8 mouse cellular contexts compared by ENCODE assay signal in the genomic region with DNA sequence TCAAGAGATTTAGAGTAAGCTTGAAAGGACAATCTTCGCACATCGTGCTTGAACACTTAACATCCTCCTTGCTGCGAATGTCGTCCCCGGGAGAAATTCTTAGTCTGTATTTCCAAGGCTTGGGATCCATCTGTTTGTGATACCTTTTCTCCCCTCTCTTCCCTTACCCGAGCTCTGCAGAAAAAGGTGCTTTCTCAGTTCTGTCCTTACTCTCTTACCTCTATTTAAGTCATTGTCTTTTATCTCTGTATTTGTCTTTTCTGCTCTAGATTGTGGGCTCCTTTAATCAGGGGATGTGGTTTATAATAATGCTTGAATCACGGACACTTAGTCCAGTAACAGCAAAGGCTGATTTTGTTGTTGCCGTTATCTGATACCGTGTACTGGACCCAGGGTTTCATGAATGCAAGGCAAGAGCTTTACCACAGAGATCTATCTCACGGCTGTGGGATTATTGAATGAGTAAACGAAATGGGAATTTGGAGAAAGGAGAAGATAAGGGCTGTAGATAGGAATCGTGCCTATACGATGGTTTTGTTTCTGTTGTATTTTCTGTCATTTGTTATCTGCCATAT. TPM values are rescaled to one million over a fixed set of nuclear protein-coding genes. Genes with fewer than 3 reads are reported as not detected.
DNase-seq lines count a peak whose midpoint lies in the region; ATAC-seq and TF ChIP-seq lines count a peak whose summit lies in the region.

No protein-coding gene starts in this region.

- intact Hi-C loops in left cerebral cortex, adult 2 months (cut with DNase I): loop anchor here (2.0 to 5.0 kb wide), 4 partner anchors 96 to 292 kb away; a partner anchor contains a TSS
- intact Hi-C loops in left cerebral cortex, postnatal 4 days (cut with DNase I): loop anchor here (5.0 to 10.0 kb wide), 2 partner anchors 97 to 294 kb away; no protein-coding TSS in a partner anchor

- WGBS in hindbrain, embryonic 14.5 days: 9% methylated on average over 13 of the region's 13 CpGs

- no peaks in the 10 kb centered on the region for H3K27me3 ChIP-seq in hindbrain, embryonic 14.5 days (ENCODE audit: control insufficient read depth, insufficient read depth, low read length)
- no peaks in the 10 kb centered on the region for H3K27me3 ChIP-seq in myocyte (ENCODE audit: control insufficient read depth, insufficient read depth, insufficient read length)

- H3K9me3 ChIP-seq in hindbrain, embryonic 14.5 days (ENCODE audit: control insufficient read depth, low read length): no peaks in the 10 kb centered on the region

- DNase-seq in left cerebral cortex, adult 2 months (ENCODE audit: extremely low spot score in 1 of 2, low spot score in 2 of 2): no peak
- DNase-seq in left cerebral cortex, adult 8-10 months (ENCODE audit: low spot score in 2 of 2): no peak
- no peak for DNase-seq in hindbrain, embryonic 14.5 days (ENCODE audit: low spot score)
- DNase-seq in left cerebral cortex, postnatal 4 days: no peak
- DNase-seq in spleen, adult 18-20 months: no peak
- DNase-seq in cerebellum, postnatal 36 days: no peak

- H3K9ac ChIP-seq in hindbrain, embryonic 14.5 days: peak overlapping the region; percentile 85

- no peak for ATAC-seq in hindbrain, embryonic 14.5 days (ENCODE audit: low FRiP score)

- H3K79me2 ChIP-seq in myocyte (ENCODE audit: control insufficient read depth, insufficient read depth): peaks cover 47% of the 10 kb centered on the region

- H3K4me1 ChIP-seq in brown adipose tissue, adult 24 weeks (ENCODE audit: control insufficient read depth, insufficient read depth, insufficient read length, low read length): peaks cover 9% of the 10 kb centered on the region; the same call in 1 of the 2 replicates
- H3K4me1 ChIP-seq in hindbrain, embryonic 14.5 days (replicated peaks; ENCODE audit: control insufficient read depth, insufficient read depth, low read length): peaks cover 16% of the 10 kb centered on the region

- peaks cover 19% of the 10 kb centered on the region for H3K36me3 ChIP-seq in hindbrain, embryonic 14.5 days (replicated peaks; ENCODE audit: control insufficient read depth, insufficient read depth)
- H3K36me3 ChIP-seq in myocyte (ENCODE audit: control insufficient read depth, insufficient read depth): peaks cover 19% of the 10 kb centered on the region

- peak overlapping the region; percentile 32 for H3ac ChIP-seq in myocyte (ENCODE audit: control insufficient read depth, insufficient read length)

- no peak for TF ChIP-seq CTCF in left cerebral cortex, adult 2 months (IDR thresholded peaks at IDR 0.05)

- H3K4me3 ChIP-seq in left cerebral cortex, adult 2 months: peak overlapping the region; percentile 78
- H3K4me3 ChIP-seq in brown adipose tissue, adult 24 weeks (ENCODE audit: insufficient read depth, low read depth, low read length): peak overlapping the region; percentile 86
- H3K4me3 ChIP-seq in hindbrain, embryonic 14.5 days (replicated peaks; ENCODE audit: low read length): peak overlapping the region; percentile 76
- peak overlapping the region; percentile 95 for H3K4me3 ChIP-seq in myocyte

- H3K4me2 ChIP-seq in hindbrain, embryonic 14.5 days (replicated peaks): peak overlapping the region; percentile 87
- peak overlapping the region; percentile 88 for H3K4me2 ChIP-seq in myocyte (ENCODE audit: low read depth)

- no peak for TF ChIP-seq POLR2A in myocyte (IDR thresholded peaks at IDR 0.05; ENCODE audit: insufficient read length, low read depth)

- peak overlapping the region; percentile 93 for H3K27ac ChIP-seq in left cerebral cortex, adult 2 months
- no peak overlapping the region for H3K27ac ChIP-seq in brown adipose tissue, adult 24 weeks (replicated peaks; ENCODE audit: low read depth, low read length)
- H3K27ac ChIP-seq in hindbrain, embryonic 14.5 days: peak overlapping the region; percentile 90; the same call in 1 of the 2 replicates

TF ChIP-seq in myocyte, 11 proteins besides CTCF, POLR2A, EP300 and RAD21:
- no peak for TF ChIP-seq CEBPB (IDR thresholded peaks at IDR 0.05; ENCODE audit: insufficient read depth, poor library complexity, severe bottlenecking)
- no peak for TF ChIP-seq MYOG (IDR thresholded peaks at IDR 0.05; ENCODE audit: control insufficient read depth in 1 of 3, insufficient read depth in 1 of 3, insufficient read length in 2 of 3, low read depth in 2 of 3)
- TF ChIP-seq REST (IDR thresholded peaks at IDR 0.05; ENCODE audit: insufficient read depth, insufficient read length): no peak

RNA-seq across cellular contexts. Expression of a gene that starts 1.1 kb away (rescaled TPM):
- 10 to 100 TPM; 47.7 to 61.4 TPM for total RNA-seq in left cerebral cortex, adult 2 months (2021)
- 10 to 100 TPM; 56.0 to 67.1 (median 62.4) TPM for total RNA-seq in left cerebral cortex, adult 8-10 months (2022)
- polyA plus RNA-seq in brown adipose tissue, adult 24 weeks (2012; ENCODE audit: insufficient read depth, insufficient read length, missing spikeins): 13.6 and 17.0 TPM in 2 replicates
- 40.1 and 41.5 TPM in 2 replicates for polyA plus RNA-seq in hindbrain, embryonic 14.5 days (2014; fragmentation: Nextera tagmentation; extraction: Ambion mirVana)
- 9.7 TPM for polyA plus RNA-seq in myocyte (2012; fragmentation: generic; extraction: Trizol)
- 10 to 100 TPM; 49.8 to 51.0 TPM for total RNA-seq in left cerebral cortex, postnatal 4 days (2021)
